Mouse (Mus musculus) gastrocnemius, postnatal 14 days (tissue): Measurements from ENCODE around the gene Map3k20. TPM values are rescaled to one million over a fixed set of nuclear protein-coding genes. Genes with fewer than 3 reads are reported as not detected.

Source experiments
- DNase-seq: peaks from one replicate; pipeline ENCODE4 v3.0.0; 2021; ENCODE audit warnings: mixed read lengths
- intact Hi-C: fragments of 180-260 bp; cut with DNase I; formaldehyde crosslinking; loops from one replicate; pipeline ENCODE4 v1.15.1; 2025; ENCODE audit warnings: low total_unique reads
- total RNA-seq, 2 experiments: library from RNA; stranded (reverse); gene quantifications; 2 replicates each; pipeline ENCODE4 v1.2.3; 2021

Gene Map3k20
- total RNA-seq, 2 experiments from 2014 or later: 270 to 292 TPM

- intact Hi-C loops: no loop called here
- DNase-seq: no peak
Measured at GRCm38 (mm10) chr2:72269651-72270341, 15.6 kb upstream of the Map3k20 start.

- intact Hi-C loops: no loop called here
- no peak for DNase-seq
Measured at GRCm38 (mm10) chr2:72278247-72278873, 7.1 kb upstream of the Map3k20 start.

DNA sequence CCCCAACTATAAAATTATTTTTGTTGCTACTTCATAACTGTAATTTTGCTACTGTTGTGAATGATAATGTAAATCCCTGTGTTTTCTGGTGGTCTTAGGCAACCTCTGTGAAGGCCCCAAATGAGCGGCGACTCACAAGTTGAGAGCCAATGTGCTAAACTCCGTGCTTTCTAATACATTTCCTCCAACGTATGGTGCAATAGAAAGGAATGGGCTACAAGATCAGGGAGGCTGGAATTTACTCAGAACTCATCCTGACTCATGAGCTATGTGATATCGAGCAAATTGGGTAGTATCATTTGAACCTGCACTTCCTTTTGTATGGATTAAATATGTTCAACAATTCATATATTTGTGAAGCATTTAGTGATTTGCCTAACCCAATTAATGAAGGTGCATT, 4.9 kb upstream of the Map3k20 start:
- intact Hi-C loops: loop anchor here (10.0 kb wide), 1 partner anchor 46 kb away; no protein-coding TSS in a partner anchor
- DNase-seq: no peak

DNA sequence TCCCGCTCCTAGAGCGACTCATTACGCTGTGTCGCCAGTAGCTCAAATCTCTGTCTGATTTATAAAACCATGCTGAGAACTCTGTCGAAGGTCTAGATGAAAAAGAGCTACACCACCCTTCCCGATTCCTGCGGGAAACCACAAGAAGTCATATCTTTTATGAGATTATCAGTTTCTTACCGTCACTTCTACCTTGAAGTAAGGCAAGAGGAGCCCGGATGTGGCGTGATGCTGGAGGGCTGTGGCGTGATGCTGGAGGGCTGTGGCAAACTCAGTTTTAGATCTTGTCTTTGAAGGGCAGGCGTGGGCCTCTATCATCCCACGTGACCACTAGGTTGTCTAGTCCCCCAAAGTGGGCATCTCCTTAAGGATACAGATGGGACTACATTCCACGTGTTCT, 3.5 kb upstream of the Map3k20 start:
- no peak for DNase-seq
- intact Hi-C loops: loop anchor here (10.0 kb wide), 1 partner anchor 47 kb away; no protein-coding TSS in a partner anchor

- no peak for DNase-seq
- intact Hi-C loops: loop anchor here (10.0 kb wide), 1 partner anchor 48 kb away; no protein-coding TSS in a partner anchor
Measured at GRCm38 (mm10) chr2:72282733-72283132, 2.7 kb upstream of the Map3k20 start.

GRCm38 (mm10) chr2:72284689-72285088, 748 bp upstream of the Map3k20 start:
- intact Hi-C loops: loop anchor here (10.0 kb wide), 1 partner anchor 50 kb away; no protein-coding TSS in a partner anchor
- DNase-seq: no peak

GRCm38 (mm10) chr2:72285888-72286661, 638 bp downstream of the Map3k20 start:
- DNase-seq: peak; percentile 46
- intact Hi-C loops: loop anchor here (10.0 kb wide), 1 partner anchor 51 kb away; no protein-coding TSS in a partner anchor

GRCm38 (mm10) chr2:72287142-72287541, 1.7 kb downstream of the Map3k20 start:
- no peak for DNase-seq
- intact Hi-C loops: loop anchor here (10.0 kb wide), 1 partner anchor 52 kb away; no protein-coding TSS in a partner anchor

DNA sequence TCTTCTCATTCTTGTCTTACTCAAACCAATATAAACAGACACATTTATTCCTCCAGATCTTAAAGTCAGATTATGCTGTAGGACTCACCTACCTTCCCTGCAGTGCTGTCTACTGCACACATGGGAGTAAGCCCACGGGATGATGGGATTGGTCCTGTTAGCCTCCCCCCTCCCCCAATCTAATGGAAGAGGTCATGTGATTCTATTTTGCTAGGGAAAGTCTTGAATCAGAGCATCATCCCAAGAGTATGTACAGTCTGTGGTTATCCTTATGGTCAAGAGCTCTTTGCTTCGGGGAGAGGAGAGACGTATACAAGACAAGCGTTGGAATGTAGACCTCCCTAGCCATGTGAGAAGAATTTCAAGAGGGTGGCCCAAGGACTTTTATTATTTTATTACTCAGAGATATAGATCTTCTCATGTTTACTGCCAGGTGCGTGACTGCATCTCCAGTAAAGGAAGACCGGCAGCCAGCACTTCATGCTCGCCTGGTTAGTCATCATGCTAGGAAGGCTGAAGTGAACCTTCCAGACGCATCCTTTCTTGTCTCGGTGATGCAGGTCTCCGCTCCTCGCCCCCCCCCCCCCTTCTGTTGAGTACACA, 3.6 kb downstream of the Map3k20 start:
- no peak for DNase-seq
- intact Hi-C loops: loop anchor here (10.0 kb wide), 1 partner anchor 54 kb away; no protein-coding TSS in a partner anchor

GRCm38 (mm10) chr2:72291103-72291502, 5.7 kb downstream of the Map3k20 start:
- intact Hi-C loops: no loop called here
- no peak for DNase-seq

- intact Hi-C loops: no loop called here
- no peak for DNase-seq
Measured at GRCm38 (mm10) chr2:72292573-72292972, 7.1 kb downstream of the Map3k20 start.

GRCm38 (mm10) chr2:72294994-72295393, 9.6 kb downstream of the Map3k20 start:
- intact Hi-C loops: loop anchor here (5.0 kb wide), 1 partner anchor 92 kb away; no protein-coding TSS in a partner anchor

GRCm38 (mm10) chr2:72296984-72297715, 11.7 kb downstream of the Map3k20 start:
- DNase-seq: no peak
- intact Hi-C loops: loop anchor here (5.0 kb wide), 1 partner anchor 90 kb away; no protein-coding TSS in a partner anchor

More at GRCm38 (mm10) chr2:72294994-72295393, 9.6 kb downstream of the Map3k20 start:
- no peak for DNase-seq

DNA sequence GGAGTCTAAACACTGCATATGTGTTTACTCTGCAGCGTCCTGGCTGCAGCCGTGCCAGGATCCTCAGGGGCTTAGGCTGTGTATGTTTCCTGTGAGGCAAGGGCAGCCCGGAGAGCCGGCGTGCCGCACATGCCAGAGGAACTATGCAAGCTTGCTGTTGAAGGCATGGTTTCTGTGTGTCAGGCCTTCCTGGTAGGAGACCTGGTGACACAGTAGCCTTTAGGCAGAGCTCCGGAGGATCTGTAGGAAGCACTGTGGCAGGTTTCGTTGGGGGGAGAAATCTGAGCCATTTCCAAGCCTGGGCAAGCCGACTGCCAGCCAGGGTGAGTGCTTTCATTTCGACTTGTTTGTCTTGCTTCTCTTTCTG, 12.3 kb downstream of the Map3k20 start:
- DNase-seq: peak; percentile 39

DNA sequence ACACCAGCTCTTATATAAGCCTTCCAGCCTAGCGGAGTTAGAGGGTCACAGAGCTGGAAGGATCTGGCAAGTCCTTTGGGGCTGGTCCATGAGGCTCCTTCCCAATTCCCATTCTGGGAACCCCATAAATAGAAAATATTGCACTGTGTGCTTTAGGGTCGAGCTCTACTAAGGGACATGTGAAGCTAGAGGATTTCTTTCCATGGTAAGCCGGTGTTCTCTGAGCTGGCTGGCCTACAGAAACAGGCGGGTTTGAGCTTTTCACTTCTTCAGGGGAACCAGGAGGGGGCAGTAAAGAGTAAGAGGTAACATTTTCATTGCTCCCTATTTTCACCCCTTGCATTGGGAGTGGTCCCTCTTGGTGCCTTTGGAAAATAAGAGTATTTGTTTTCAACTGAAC, 13.0 kb downstream of the Map3k20 start:
- no peak for DNase-seq
- intact Hi-C loops: loop anchor here (5.0 kb wide), 1 partner anchor 89 kb away; no protein-coding TSS in a partner anchor

More for the DNA sequence above, 12.3 kb downstream of the Map3k20 start:
- intact Hi-C loops: loop anchor here (5.0 kb wide), 1 partner anchor 90 kb away; no protein-coding TSS in a partner anchor

- DNase-seq: no peak
- intact Hi-C loops: no loop called here
Measured at GRCm38 (mm10) chr2:72301194-72301916, 15.9 kb downstream of the Map3k20 start.

GRCm38 (mm10) chr2:72305738-72306137, 20.3 kb downstream of the Map3k20 start:
- intact Hi-C loops: no loop called here
- no peak for DNase-seq

DNA sequence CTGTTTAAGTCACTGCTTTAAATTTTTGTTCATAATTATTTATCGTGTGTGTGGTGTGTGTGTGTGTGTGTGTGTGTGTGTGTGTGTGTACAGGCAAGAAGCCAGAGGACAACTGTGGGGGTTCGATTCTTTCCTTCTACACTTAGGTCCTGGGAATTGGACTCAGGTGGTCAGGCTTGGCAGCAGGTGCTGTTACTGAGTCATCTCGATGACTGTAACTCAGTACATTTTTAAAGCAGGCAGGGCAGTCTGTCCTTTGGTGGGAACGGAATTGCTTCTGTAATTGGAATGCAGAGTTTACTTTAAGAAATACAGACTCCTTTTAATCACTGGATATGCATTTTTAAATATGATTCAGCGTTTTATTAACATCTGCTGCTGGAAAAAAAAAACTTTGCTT, 22.9 kb downstream of the Map3k20 start:
- DNase-seq: no peak
- intact Hi-C loops: no loop called here
